Mouse (Mus musculus) cortical plate, adult 2 months (tissue): Measurements from ENCODE around the gene Sema5a. TPM values are rescaled to one million over a fixed set of nuclear protein-coding genes. Genes with fewer than 3 reads are reported as not detected.

Source experiments
- H3K27ac ChIP-seq: fragments of 200-500 bp; 2 replicates; pipeline ENCODE4 v1.5.1; 2012; ENCODE audit warnings: low read length, control low read depth, inconsistent platforms; ENCODE audit not compliant: insufficient read depth
- H3K4me1 ChIP-seq: fragments of 200-500 bp; 2 replicates; pipeline ENCODE4 v1.6.1; 2011; ENCODE audit warnings: low read length; ENCODE audit not compliant: control insufficient read depth, insufficient read depth
- H3K4me3 ChIP-seq: fragments of 200-500 bp; 2 replicates; pipeline ENCODE4 v1.5.1; 2011; ENCODE audit warnings: mild to moderate bottlenecking, low read length, control low read depth; ENCODE audit not compliant: insufficient read depth
- CTCF ChIP-seq: fragments of 200-500 bp; IDR thresholded peaks from 2 replicates; pipeline ENCODE4 v1.5.1; 2011; ENCODE audit warnings: mild to moderate bottlenecking, control low read depth, low read length; ENCODE audit not compliant: insufficient read depth; ENCODE audit errors: extremely low read depth
- POLR2A ChIP-seq: fragments of 200-500 bp; IDR thresholded peaks from 2 replicates; pipeline ENCODE4 v1.6.1; 2011; ENCODE audit warnings: mild to moderate bottlenecking, low read length, control low read depth; ENCODE audit not compliant: insufficient read depth; ENCODE audit errors: extremely low read depth
- polyA plus RNA-seq: library from polyadenylated mRNA; depleted of rRNA; stranded (reverse); fragments of >200 nt; gene quantifications from 2 replicates; pipeline ENCODE4 v1.2.3, GENCODE M21; 2012

Gene Sema5a
- polyA plus RNA-seq, 1 experiment, result 7.8 TPM

DNA sequence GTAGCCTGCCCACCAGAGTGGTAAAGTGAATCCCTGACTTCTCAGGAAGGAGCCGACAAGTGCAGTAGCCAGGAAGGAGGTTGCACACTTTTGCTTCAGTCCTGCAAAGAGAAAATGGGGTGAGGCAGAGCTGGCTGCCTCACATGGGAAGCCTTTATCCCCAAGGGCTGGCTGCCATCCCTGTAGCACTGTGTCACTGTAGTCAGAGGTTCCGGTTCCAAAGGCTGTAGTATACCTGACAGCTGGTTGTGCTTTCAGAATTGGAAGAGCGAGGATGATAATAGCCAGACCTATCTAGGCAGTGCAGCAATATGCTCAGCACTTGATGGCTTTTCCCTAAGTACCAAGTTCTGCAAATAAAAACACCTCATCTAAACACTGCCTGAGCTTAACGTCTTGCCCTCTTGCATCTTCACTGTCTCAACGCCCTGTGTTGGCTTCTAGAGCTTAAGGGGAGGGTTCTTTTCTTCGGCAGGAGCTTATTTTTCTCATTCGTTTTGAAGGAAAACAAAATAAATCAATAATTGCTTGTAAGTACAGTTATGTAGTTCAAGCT lies 20.3 kb downstream of the Sema5a start:
- H3K4me1 ChIP-seq, result peaks cover 6% of the 10 kb centered on the region
- H3K27ac ChIP-seq, result no peak overlapping the region
- no peak overlapping the region for H3K4me3 ChIP-seq
- TF ChIP-seq CTCF, result no peak
- TF ChIP-seq POLR2A, result no peak

DNA sequence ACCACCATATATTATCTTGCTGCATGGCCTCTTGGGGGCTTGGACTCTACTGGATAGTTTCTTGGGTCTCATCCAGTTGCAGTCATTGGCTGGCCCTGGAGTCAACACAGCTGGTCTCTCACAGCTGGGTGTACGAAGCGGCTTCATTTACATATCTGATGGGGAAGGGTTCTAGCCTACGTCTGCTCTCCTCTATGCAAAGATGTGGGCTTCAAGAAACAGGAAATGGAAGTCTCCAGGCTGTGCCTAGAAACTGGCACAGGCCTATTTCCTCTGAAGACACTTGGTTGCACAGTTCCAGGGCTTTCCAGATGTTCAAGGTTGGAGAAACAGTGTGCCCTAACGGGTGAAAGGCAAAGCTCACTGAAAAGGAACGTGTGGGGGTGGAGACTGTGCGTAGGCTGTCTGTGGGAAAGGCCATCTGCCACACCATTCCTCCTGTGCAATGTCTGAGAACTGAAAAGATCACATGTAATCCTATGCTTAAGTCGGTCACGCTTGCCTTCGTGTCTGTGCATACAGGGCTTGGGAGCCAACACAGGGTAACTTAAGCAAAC lies 20.8 kb downstream of the Sema5a start:
- TF ChIP-seq POLR2A (no peak), CTCF (no peak)
- Histone ChIP-seq H3K4me1 (peaks cover 6% of the 10 kb centered on the region), H3K4me3 (no peak overlapping the region), H3K27ac (no peak overlapping the region)

DNA sequence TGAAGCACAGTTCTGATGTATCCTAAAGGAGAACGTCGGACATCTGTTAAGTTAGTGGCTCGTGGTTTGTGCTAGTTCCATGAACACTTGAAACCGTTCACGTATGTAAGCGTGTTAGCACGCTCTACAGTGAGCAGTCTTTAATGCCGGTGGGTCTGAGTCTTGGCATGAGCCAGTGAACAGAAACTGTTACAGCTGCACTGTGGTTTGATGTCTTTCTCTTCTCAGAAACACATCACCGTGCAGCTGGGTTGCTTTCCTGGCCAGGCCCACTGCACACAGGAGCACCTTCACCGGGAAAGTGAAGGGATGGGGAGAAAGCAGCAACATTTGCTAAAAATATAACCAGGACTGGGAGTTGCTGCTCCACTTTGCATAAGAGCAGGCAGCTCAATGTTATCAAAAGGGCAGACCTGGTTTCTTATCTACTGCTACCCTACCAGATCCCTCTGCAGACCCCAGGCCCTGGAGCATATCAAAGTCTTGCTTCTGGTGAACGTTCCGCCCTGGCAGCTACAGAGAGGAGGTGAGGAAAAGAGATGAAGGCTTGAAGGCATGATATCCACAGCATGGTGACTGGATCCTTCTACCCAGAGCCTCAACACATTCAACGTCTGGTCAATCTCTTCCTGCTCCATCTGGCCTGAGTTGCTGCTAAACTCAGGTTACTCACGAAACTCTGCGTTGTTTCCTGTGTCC lies 21.7 kb downstream of the Sema5a start:
- peaks cover 6% of the 10 kb centered on the region for H3K4me1 ChIP-seq
- H3K27ac ChIP-seq, result no peak overlapping the region
- H3K4me3 ChIP-seq, result no peak overlapping the region
- TF ChIP-seq POLR2A, result no peak
- no peak for TF ChIP-seq CTCF

- peaks cover 6% of the 10 kb centered on the region for H3K4me1 ChIP-seq
- TF ChIP-seq POLR2A (no peak), CTCF (no peak)
- H3K27ac ChIP-seq, result no peak overlapping the region
- H3K4me3 ChIP-seq, result no peak overlapping the region
Observed at GRCm38 (mm10) chr15:32270106-32270505, 25.5 kb downstream of the Sema5a start.

DNA sequence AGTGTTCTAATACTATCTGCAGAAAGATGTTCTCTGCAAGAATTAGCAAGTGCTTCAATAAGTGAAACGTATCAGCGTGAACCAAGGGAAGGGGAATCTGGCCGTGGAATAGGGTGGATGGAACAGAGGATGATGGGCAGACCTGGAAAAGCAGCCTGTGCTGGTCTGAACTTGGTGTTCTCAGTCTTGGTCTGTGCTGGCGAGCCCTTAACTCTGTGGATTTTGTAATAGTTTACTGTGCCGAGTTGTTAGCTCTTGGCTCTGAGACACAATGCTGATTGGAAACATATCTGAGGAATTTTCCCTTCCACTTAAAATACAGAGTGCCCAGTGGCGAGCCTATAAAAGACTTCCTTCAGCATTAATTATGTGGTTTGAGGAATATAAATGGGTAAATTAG lies 29.3 kb downstream of the Sema5a start:
- peaks cover under 1% of the 10 kb centered on the region; the same call in 1 of the 2 replicates for H3K4me1 ChIP-seq
- TF ChIP-seq POLR2A (no peak), CTCF (no peak)
- no peak overlapping the region for H3K27ac ChIP-seq
- H3K4me3 ChIP-seq, result no peak overlapping the region

- H3K4me1 ChIP-seq, result peaks cover 1% of the 10 kb centered on the region; the same call in 1 of the 2 replicates
- no peak overlapping the region for H3K27ac ChIP-seq
- no peak for TF ChIP-seq POLR2A
- no peak for TF ChIP-seq CTCF
- no peak overlapping the region for H3K4me3 ChIP-seq
Observed at GRCm38 (mm10) chr15:32275020-32275419, 30.4 kb downstream of the Sema5a start.

- TF ChIP-seq CTCF (no peak), POLR2A (no peak)
- no peak overlapping the region for H3K27ac ChIP-seq
- H3K4me1 ChIP-seq, result peaks cover 1% of the 10 kb centered on the region; the same call in 1 of the 2 replicates
- H3K4me3 ChIP-seq, result no peak overlapping the region
Observed at GRCm38 (mm10) chr15:32278600-32278999, 34.0 kb downstream of the Sema5a start.

- Histone ChIP-seq H3K4me1 (peaks cover 1% of the 10 kb centered on the region; the same call in 1 of the 2 replicates), H3K27ac (no peak overlapping the region), H3K4me3 (no peak overlapping the region)
- TF ChIP-seq CTCF (no peak), POLR2A (no peak)
Observed at GRCm38 (mm10) chr15:32281374-32281773, 36.8 kb downstream of the Sema5a start.

DNA sequence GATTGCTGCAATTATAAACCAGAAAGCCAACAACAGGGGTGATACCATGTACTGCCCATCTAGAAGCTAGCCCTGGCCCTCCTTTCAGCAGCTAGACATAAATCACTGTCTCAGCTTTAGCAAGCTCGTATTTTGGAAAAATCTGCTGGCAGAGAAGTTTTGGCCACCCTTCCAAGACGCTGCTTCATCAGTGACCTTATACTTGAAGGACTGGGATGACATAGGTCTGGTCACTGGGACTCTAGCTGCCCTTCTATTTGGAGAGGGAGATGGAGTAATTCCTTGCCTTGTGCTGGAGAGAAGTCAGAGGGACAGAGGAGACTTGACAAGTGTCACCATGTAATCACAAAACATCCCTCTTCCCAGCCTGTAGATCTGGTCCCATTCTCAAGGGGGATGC lies 40.1 kb downstream of the Sema5a start:
- TF ChIP-seq POLR2A, result no peak
- TF ChIP-seq CTCF, result no peak
- Histone ChIP-seq H3K27ac (no peak overlapping the region), H3K4me1 (no peaks in the 10 kb centered on the region), H3K4me3 (no peak overlapping the region)

DNA sequence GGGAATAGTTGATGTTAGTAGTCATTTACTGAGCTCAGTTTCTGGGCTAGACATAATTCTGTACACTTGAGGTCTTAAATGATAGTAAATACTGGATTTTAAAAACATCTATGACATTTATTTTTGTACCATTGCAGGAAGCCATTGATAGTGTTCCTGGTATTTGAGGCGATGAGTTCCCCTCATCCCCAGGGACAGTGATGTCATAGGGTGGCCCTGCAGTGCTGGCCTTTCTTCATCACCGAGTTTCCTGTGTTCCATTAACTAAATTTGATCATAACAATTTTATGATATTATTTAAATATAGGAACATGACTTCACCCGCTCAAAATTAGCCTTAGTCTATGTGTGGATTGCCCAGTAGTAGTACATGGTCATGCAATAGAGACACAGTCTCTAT lies 41.7 kb downstream of the Sema5a start:
- no peaks in the 10 kb centered on the region for H3K4me1 ChIP-seq
- no peak overlapping the region for H3K27ac ChIP-seq
- H3K4me3 ChIP-seq, result no peak overlapping the region
- TF ChIP-seq POLR2A (no peak), CTCF (no peak)
